Mouse (Mus musculus) cerebellum, adult 2 months (tissue): ENCODE data around the gene Pdzd2.

Experiments
- CTCF ChIP-seq: fragments of 200-500 bp; IDR thresholded peaks from 2 replicates; pipeline ENCODE4 v1.5.1; 2011; ENCODE audit warnings: low read depth, mild to moderate bottlenecking, control low read depth, low read length, moderate library complexity, borderline replicate concordance; ENCODE audit not compliant: insufficient read depth
- POLR2A ChIP-seq: fragments of 200-500 bp; IDR thresholded peaks from 2 replicates; pipeline ENCODE4 v1.6.1; 2011; ENCODE audit warnings: low read length, control low read depth, borderline replicate concordance; ENCODE audit not compliant: insufficient read depth

DNA sequence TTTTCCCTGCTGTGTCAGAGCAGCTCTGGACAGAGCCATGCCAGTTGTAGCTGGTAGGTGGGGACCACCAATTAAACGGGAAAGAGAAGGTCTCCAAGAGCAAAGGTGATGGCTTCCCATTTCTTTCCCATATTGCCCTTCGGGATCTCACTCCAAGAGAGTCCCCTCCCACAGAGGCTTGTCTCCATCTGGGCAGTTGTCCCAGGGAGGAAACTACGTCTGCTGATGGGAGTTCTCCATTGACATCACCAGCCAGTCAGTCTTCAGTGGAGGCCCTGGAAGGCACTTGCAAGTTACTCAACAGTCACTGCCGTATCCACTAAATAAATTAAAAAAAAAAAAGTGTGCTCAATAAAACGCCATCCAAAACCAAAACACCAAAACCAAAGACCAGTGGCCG, 194.1 kb downstream of the Pdzd2 start:
- TF ChIP-seq CTCF (no peak), POLR2A (no peak)
